Mouse (Mus musculus) ES-Bruce4 (cell line): ENCODE results near the gene Rps2.

ENCODE experiments used
- CTCF ChIP-seq: IDR thresholded peaks from one replicate; pipeline ENCODE4 v1.8.1; 2011; ENCODE audit warnings: low read depth, low read length
- POLR2A ChIP-seq: IDR thresholded peaks from one replicate; pipeline ENCODE4 v1.8.1; 2011; ENCODE audit warnings: low read length; ENCODE audit not compliant: insufficient read depth

DNA sequence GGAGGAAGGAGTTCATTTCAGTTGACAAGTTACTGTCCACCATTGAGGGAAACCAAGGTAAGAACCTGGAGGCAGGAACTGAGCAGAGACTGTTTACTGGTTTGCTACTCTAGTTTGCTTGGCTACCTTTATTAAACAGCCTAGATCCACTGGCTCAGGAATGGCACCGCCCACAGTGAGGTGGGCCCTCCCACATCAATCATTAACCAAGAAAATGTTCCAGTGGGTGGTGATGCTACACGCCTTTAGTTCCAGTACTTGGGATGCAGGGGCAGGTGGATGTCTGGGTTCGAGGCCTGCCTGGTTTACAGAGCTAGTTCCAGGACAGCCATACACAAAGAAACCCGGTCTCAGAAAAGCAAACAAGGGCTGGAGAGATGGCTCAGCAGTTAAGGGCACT is 20.3 kb downstream of the Rps2 start:
- no peak for TF ChIP-seq CTCF
- TF ChIP-seq POLR2A = no peak
